Mouse (Mus musculus) megakaryocyte progenitor cell, adult 5-6 weeks (primary cell): Measurements from ENCODE around the gene Asphd1. TPM values are rescaled to one million over a fixed set of nuclear protein-coding genes. Genes with fewer than 3 reads are reported as not detected.

Source experiments
- ATAC-seq: replicated peaks from 2 replicates; pipeline ENCODE4 v1.8.0; 2016; ENCODE audit warnings: mild to moderate bottlenecking, moderate TSS enrichment, inconsistent platforms; ENCODE audit not compliant: poor library complexity
- total RNA-seq, 2 experiments: library from RNA; stranded (forward) in 1 of 2; stranded (reverse) in 1 of 2; fragments of 157-497, 149-512 nt in 1 of 2; fragments of 200-1000 nt in 1 of 2; gene quantifications; 2 replicates each; pipeline versions ENCODE4 v1.2.3 to v1.2.4; 2015 to 2017

The Asphd1 gene
- total RNA-seq (2015) (not detected in 2 replicates), total RNA-seq (2017) (not detected in 2 replicates)

GRCm38 (mm10) chr7:126949403-126949792 is at the start of gene Asphd1:
Asphd1 (minus strand) TSS chr7:126949582.
- no peak for ATAC-seq

GRCm38 (mm10) chr7:126996449-126996848 is 47.1 kb upstream of the Asphd1 start:
- ATAC-seq = no peak

GRCm38 (mm10) chr7:126988816-126989215 is 39.4 kb upstream of the Asphd1 start:
- no peak for ATAC-seq

- peak; percentile 74 for ATAC-seq
These were observed 36.9 kb upstream of the Asphd1 start for GRCm38 (mm10) chr7:126986319-126986718.

- ATAC-seq = no peak
These were observed 35.5 kb upstream of the Asphd1 start for GRCm38 (mm10) chr7:126984667-126985444.

GRCm38 (mm10) chr7:126983113-126983512 is 33.7 kb upstream of the Asphd1 start:
- ATAC-seq = no peak

- ATAC-seq = no peak
These were observed 32.7 kb upstream of the Asphd1 start for GRCm38 (mm10) chr7:126982054-126982453.

- ATAC-seq = no peak
These were observed 32.2 kb upstream of the Asphd1 start for GRCm38 (mm10) chr7:126981601-126982000.

- ATAC-seq = no peak
These were observed 29.5 kb upstream of the Asphd1 start for GRCm38 (mm10) chr7:126978841-126979240.

GRCm38 (mm10) chr7:126976878-126977459 is 27.6 kb upstream of the Asphd1 start:
- ATAC-seq = no peak

- ATAC-seq = peak; percentile 97
These were observed 26.8 kb upstream of the Asphd1 start, which contains the start of gene Cdiptos for GRCm38 (mm10) chr7:126975950-126976866. Cdiptos (minus strand) TSS chr7:126976098.

- ATAC-seq = no peak
These were observed 26.3 kb upstream of the Asphd1 start, which contains the start of gene Cdipt for GRCm38 (mm10) chr7:126975893-126975949. Cdipt (plus strand) TSS chr7:126975914.

GRCm38 (mm10) chr7:126975493-126975892 is 26.1 kb upstream of the Asphd1 start:
- ATAC-seq = 0 out of 2 replicates have a peak, but pooled peaks have one; percentile 13

- no peak for ATAC-seq
These were observed 18.0 kb upstream of the Asphd1 start for GRCm38 (mm10) chr7:126967361-126967760.

- ATAC-seq = no peak
These were observed 16.2 kb upstream of the Asphd1 start for GRCm38 (mm10) chr7:126965568-126965967.

GRCm38 (mm10) chr7:126963548-126964286 is 14.3 kb upstream of the Asphd1 start:
- peak; percentile 68; the same call in 1 of the 2 replicates for ATAC-seq

GRCm38 (mm10) chr7:126961965-126962364 is 12.6 kb upstream of the Asphd1 start:
- no peak for ATAC-seq

GRCm38 (mm10) chr7:126961095-126961494 is 11.7 kb upstream of the Asphd1 start:
- ATAC-seq = no peak

- ATAC-seq = no peak
These were observed 10.4 kb upstream of the Asphd1 start for GRCm38 (mm10) chr7:126959780-126960179.

- ATAC-seq = peak; percentile 59
These were observed 5.7 kb upstream of the Asphd1 start for GRCm38 (mm10) chr7:126955125-126955524.

- no peak for ATAC-seq
These were observed 3.3 kb upstream of the Asphd1 start for GRCm38 (mm10) chr7:126952646-126953045.
